Mouse (Mus musculus) retina, adult 2 months (tissue): Measurements from ENCODE around the gene Bcl9l.

Experiments
- DNase-seq: peaks from one replicate; pipeline ENCODE4 v3.0.0-alpha.2; 2012; ENCODE audit warnings: low read depth, low spot score

Gene Bcl9l

GRCm38 (mm10) chr9:44511935-44512716 lies 29.5 kb downstream of the Bcl9l start:
- no peak for DNase-seq

GRCm38 (mm10) chr9:44512717-44513003 lies 30.0 kb downstream of the Bcl9l start:
- DNase-seq, result no peak

- no peak for DNase-seq
These were observed 30.5 kb downstream of the Bcl9l start for GRCm38 (mm10) chr9:44513121-44513520.

- DNase-seq, result no peak
These were observed 31.0 kb downstream of the Bcl9l start for GRCm38 (mm10) chr9:44513610-44514009.

- no peak for DNase-seq
These were observed 31.5 kb downstream of the Bcl9l start for GRCm38 (mm10) chr9:44514147-44514546.

- no peak for DNase-seq
These were observed 32.6 kb downstream of the Bcl9l start for GRCm38 (mm10) chr9:44515131-44515751.

GRCm38 (mm10) chr9:44515891-44516290 lies 33.3 kb downstream of the Bcl9l start:
- no peak for DNase-seq

GRCm38 (mm10) chr9:44517368-44517767 lies 34.7 kb downstream of the Bcl9l start:
- no peak for DNase-seq

- DNase-seq, result no peak
These were observed 35.4 kb downstream of the Bcl9l start for GRCm38 (mm10) chr9:44518068-44518467.

- DNase-seq, result no peak
These were observed 39.3 kb downstream of the Bcl9l start for GRCm38 (mm10) chr9:44521927-44522326.

- no peak for DNase-seq
These were observed 41.1 kb downstream of the Bcl9l start for GRCm38 (mm10) chr9:44523686-44524085.

GRCm38 (mm10) chr9:44524235-44524826 lies 41.7 kb downstream of the Bcl9l start:
- DNase-seq, result no peak

- no peak for DNase-seq
These were observed 42.4 kb downstream of the Bcl9l start for GRCm38 (mm10) chr9:44525001-44525400.

GRCm38 (mm10) chr9:44525589-44525988 lies 43.0 kb downstream of the Bcl9l start:
- no peak for DNase-seq

- no peak for DNase-seq
These were observed 43.9 kb downstream of the Bcl9l start for GRCm38 (mm10) chr9:44526337-44527112.

GRCm38 (mm10) chr9:44528340-44528739 lies 45.7 kb downstream of the Bcl9l start:
- no peak for DNase-seq

GRCm38 (mm10) chr9:44532991-44533580 lies 50.5 kb downstream of the Bcl9l start:
- DNase-seq, result no peak

GRCm38 (mm10) chr9:44537625-44538301 lies 55.1 kb downstream of the Bcl9l start:
- no peak for DNase-seq

- no peak for DNase-seq
These were observed 57.3 kb downstream of the Bcl9l start for GRCm38 (mm10) chr9:44539816-44540421.

GRCm38 (mm10) chr9:44540676-44541075 lies 58.1 kb downstream of the Bcl9l start:
- no peak for DNase-seq

- DNase-seq, result no peak
These were observed 59.7 kb downstream of the Bcl9l start for GRCm38 (mm10) chr9:44542364-44542763.
